Mouse (Mus musculus) lung, adult 2 months (tissue): Measurements from ENCODE around the gene Slc16a10.

Experiments used
- CTCF ChIP-seq: fragments of 200-500 bp; IDR thresholded peaks from 2 replicates; pipeline ENCODE4 v1.5.1; 2011; ENCODE audit warnings: mild to moderate bottlenecking, low read length, control low read depth; ENCODE audit not compliant: insufficient read depth
- POLR2A ChIP-seq: fragments of 200-500 bp; IDR thresholded peaks from 2 replicates; pipeline ENCODE4 v1.6.1; 2011; ENCODE audit warnings: low read depth, mild to moderate bottlenecking, control low read depth, low read length, borderline replicate concordance; ENCODE audit errors: extremely low read depth

DNA sequence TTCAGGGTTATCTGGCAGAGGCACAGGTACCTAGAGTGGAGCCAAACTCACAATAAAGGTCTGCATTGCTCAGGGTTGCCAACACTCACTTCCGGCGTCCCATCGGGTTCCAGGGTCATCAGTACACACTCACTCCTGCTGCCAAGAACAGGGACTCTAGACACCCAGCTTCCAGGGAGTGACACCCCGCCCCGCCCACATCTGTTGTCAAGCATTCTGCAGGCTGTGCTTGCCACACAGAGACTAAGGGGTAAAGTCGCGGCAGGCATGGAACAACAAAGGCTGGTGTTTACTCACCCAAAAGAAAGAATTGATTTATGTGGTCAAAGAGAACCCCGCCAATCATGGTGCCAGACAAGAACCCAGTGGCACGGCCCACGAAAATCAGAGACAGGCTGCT lies 135.1 kb downstream of the Slc16a10 start:
- TF ChIP-seq CTCF (no peak), POLR2A (no peak)
